Mouse (Mus musculus) liver, adult 2 months (tissue): ENCODE results near the gene Gm28729.
"Not testable (repeated sequence)": the region's sequence is repeated elsewhere in the genome, so short reads cannot be mapped to it uniquely, and the experiment has no call there.

ENCODE experiments used
- CTCF ChIP-seq: fragments of 200-500 bp; IDR thresholded peaks from 2 replicates; pipeline ENCODE4 v1.5.1; 2011; ENCODE audit warnings: low read depth, low read length, control low read depth
- POLR2A ChIP-seq: fragments of 200-500 bp; IDR thresholded peaks from 2 replicates; pipeline ENCODE4 v1.6.1; 2011; ENCODE audit warnings: low read length, control low read depth; ENCODE audit not compliant: insufficient read depth; ENCODE audit errors: extremely low read depth

GRCm38 (mm10) chr9:96471681-96472080, 53.4 kb downstream of the Gm28729 start:
- not testable (repeated sequence) for TF ChIP-seq CTCF, POLR2A
